Mouse (Mus musculus) CD4-positive, CD25-positive, alpha-beta regulatory T cell, adult 2 months (primary cell): ENCODE measurements around the gene Alyref.

Source experiments
- DNase-seq: peaks from one replicate; pipeline ENCODE4 v3.0.0-alpha.2; 2012; ENCODE audit warnings: low read depth, low spot score

Alyref gene

DNA sequence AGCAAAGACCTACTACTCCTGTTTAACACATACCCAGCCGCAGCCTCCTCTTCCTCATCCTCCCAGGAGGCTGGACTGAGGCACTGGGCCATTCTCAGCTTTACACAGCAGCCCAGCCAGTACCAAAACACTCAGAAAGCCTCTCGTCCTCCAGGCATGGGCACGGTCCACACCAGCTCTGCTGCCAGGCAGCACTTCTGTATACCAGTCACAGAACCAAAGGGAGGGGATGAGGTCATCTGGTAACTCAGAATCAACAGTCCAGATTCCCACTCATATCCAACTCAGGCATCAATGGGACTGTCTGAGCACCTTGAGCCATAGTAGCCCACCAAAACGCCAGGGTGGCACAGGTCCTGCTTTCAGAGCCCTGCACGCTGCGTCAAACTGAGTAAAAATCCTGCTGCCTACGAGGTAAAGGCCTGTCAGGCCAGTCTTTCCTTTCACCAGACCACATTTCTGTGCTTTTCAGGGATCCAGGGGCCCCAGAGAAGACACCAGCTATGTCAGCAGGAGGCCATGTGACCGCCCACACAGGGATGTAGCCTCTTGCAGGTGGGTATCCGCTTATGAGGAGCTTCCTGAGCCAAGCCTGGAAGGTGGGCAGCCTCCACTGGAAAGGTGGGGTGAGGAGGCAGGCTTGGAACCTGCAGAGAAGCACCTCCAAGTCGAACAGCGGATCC lies 28.8 kb upstream of the Alyref start:
- no peak for DNase-seq

DNA sequence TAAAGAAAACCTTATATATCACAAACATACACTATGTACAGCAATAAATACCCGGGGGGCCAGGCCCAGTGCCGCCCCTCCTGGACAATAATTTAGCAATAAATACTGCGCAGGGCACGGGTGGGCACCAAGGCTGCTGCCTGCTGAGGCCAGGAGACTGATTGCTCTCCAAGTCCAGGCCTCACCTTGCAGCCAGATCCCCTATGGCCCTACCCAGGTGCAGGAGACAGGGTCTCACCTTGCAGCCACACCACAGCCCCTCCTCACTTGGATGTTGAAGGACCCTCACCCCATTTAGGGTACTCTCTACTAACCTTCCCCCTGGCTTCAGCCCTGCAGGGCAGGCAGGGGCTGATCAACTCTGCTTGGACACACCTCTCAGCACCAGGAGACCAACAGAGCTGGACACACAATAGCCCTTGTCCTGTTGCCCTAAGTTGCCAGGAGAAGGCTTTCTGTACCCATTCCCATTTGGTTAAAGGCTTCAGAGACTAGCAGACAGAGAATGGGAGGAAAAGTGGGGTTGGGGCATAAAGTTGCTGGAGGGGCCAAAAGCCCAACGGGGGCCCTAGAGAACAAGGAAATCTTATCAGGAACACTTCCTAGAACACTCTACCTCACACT lies 27.1 kb upstream of the Alyref start, which contains the start of gene Sirt7:
Sirt7 (minus strand) TSS at position 89 of the 624 bp plus-strand sequence.
- DNase-seq, result no peak

DNA sequence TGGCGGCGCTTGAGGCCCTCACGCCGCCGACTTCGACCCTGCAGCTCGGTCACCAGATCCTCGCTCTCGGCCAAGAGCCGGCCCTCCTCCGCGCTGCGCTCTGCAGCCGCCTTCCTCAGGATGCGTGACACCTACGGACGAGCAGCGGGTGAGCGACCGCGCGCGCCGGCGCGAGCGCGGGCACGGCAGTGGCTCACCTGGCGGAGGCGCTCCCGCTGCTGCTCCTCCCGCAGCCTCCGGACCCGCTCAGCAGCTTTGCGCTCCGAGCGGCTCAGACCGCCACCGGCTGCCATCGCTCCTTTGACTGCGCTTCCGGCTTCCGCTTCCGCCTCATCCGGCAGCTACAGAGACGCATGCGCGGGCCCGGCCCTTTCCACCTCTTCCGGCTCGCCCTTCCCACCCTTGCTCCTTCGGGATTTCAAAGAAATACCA lies 26.5 kb upstream of the Alyref start:
- DNase-seq, result peak; percentile 91

DNA sequence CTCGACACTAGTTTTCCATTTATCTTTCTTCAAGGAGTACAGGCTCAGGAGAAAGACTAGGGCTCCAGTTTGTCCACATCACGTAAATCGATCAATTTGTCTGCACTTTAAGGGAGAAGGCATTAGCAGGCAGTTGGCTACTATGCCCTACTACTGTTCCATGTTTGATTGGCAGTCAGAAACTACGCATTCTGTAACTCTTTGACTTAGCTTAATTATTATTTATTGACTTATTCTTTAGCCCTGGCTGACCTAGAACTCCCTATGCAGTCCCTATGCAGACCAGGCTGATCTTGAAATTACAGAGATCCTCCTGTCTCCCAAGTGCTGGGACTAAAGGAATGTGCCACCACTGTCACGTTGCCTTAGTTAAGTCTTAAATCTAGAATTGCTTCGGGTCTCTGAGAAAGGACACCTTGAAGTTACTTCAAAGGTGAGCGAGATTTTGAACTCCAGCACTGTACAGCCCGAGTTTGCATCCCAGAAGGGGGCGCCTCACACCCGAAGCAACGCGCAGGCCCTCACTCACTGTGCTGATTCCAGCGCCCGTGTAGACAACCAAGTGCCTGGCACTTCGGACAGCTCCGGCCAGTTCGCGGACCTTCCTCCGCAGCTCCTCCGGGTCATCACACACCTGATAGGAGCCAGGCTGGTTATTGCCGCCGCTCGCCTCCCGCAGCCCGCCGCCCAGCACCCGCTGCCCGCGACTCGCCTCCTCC lies 26.0 kb upstream of the Alyref start:
- peak; percentile 85 for DNase-seq

DNA sequence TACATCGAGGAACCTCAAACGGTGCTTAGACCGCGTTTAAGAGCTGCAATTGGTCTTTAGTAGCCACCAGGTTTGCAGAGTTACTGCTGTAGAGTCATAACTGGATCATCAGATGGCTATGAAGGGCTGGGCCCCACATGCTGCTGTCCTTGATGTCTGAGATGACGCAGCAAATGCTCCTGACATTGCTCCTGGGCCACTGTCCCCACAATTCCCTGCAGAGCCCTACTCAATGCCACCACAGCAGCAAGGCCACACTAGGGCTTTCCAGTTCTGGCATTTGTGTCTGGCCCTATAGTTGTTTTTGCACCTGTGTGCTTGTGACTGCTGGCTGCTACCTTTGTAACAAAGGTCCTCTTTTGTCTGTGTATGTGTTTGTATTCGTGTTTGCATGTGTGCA lies 24.6 kb upstream of the Alyref start:
- no peak for DNase-seq

DNA sequence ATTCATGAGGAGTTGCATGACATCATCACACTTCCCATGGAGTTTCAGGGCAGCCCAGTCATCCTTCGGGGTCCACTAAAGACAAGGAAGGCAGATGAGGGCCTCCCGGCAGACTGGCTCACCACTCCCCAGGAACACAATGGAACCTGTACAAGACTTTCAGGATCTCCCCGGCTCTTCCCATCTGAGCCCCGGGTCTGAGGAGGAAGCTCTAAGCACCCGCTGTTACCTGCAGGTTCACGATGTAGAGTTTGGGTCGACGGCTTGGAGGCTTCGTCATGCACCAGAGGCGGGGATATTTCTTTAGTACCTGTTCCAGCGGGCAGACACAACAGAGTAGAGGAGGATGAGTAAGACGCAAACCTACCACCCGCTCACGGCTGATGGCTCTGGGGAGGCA lies 22.0 kb upstream of the Alyref start:
- DNase-seq, result no peak

DNA sequence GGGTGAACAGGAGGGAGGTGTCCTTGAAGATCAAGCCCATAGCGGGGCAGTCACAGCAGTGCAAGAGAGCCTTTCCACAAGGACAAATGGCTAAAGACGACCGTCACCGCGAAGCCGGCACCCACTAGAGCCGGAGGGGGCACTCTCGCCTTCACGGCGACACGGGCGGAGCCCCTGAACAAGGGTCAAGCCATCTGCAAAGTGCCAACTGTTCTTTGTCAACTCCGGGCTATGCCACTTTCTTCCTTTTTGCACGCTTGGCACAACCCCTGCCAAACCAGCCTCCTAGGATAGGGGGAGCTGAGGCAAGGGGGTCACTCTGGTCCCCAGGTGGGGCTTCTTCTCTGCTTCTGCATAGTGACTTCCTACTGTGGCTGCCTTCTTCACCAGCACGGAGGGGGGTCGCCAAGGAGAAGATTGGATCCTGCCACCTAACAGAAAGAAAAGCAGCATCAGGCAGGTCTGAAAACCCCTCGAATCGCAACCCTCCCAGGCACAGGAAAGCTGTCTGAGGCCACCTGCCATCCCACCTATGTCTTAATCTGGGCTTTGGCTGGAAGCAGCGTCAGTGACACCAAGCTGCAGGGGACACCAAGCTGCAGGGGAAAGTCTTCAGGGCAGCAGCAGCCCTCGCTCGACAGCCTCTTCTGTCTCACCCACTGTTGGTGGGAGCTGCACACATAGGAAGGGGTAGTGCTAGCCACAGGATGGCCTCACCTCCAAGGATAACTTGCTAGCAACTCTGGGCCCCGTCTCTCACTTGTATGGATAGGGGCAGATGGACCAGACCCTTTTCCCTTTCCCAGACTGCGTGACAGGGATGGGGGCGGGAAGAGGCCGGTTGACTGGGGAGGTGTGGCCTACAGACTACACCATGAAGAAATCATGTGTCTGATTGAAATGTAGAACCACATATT lies 20.7 kb upstream of the Alyref start:
- no peak for DNase-seq

DNA sequence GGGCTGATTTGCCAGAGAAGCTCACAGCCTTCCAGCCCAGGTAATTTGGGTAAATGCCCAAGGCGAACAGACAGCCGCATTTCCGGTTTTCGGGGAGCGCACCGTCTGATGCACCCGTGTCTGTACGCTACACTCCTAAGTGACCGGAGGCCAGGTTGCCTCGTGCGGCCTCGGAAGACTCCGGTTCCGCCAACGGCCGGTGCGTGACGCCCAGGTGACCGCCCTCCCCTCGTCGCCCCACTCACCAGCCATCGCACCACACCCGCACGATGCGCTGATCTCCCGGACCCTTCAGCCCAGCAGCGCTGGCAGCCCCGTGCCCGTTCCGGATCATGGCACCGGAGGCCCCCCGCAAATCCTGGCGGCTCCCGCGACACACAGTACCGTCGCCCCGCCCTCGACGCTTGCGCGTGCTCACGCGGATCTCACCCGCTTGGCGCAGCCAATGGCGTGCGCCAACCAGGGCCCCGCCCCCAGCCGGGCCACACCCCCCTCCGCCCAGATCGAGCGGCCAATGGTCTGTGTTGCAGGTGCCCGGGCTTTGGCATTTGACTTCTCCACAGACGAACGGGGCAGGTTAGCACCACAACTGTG lies 19.5 kb upstream of the Alyref start, which contains the start of gene Pcyt2:
Pcyt2 (minus strand) TSS at position 418 of the 594 bp plus-strand sequence.
- DNase-seq, result peak; percentile 95

DNA sequence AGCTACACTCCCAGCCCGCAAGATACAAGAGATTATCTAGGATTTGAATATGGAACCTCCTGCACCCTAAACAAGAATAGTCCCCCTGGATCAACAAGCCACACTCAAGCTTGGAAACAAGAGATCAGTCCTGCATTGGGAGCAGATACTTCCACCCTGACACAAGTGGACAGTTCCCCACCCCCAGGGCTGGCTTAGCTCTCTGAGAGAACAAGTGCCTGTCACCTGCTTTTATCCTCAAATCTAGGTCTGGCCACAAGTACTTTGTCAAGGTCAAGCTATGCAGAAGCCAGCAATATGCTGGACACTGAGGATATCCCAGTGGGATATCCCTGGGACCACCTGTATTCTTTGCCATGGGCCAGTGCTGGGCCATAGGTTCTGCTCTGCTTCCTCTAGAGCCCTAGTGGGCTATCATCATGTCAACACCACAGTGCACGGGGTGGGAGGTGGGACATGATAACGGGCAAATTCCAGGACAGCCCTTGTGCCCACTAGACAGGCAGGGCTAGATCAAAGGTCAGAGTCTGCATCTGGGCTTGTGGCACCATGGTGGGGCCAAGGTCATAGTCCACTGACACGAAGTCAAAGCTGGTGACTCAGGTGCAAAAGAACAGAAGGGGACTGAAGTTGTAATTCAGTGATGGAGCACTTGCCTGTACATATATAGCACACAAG lies 18.6 kb upstream of the Alyref start:
- no peak for DNase-seq

DNA sequence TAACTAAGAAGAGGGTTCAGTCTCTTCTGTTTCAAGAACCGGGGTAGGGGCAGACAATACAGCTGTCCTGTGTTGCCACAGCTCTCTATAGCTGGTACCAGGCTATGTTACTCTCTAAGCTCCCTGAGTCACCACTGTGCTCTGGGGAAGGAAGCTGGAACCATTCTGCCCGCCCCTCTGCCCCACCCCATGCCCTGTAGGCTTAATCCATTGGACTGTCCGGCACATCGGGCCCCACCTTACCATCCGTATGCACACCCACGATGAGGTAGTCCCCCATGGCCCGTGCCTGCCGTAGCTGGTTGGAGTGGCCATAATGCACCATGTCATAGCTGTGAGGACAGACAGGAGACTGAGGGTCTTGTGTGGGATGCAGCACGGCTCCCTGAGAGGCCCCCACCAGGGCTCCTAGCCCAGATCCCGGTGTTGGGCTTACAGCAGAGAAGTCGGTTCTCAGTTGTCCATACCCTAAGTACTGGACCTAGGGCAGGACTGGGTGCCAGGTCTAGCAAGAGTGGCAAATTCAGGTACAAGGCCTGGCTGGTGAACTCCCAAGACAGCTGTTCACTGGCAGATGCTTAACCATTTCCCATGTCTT lies 17.5 kb upstream of the Alyref start:
- no peak for DNase-seq

DNA sequence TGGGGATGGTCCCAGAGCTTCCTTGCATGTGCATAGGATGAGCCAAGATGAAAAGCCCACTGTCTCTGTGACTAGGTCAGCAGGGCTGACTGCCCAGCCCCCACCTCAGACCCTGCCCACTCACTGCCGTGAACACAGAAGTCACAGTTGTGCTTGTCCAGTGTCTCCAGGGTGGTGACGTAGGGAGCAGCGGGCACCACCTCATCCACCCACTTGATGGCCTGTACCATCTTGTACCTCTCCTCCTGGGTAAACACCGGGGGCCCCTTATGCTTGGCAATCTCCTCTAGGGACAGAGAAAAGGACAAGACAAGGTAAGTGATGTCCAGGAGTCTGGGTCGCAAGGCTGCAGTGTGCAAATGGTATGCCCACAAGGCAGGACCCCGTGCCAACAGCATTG lies 17.0 kb upstream of the Alyref start:
- no peak for DNase-seq

DNA sequence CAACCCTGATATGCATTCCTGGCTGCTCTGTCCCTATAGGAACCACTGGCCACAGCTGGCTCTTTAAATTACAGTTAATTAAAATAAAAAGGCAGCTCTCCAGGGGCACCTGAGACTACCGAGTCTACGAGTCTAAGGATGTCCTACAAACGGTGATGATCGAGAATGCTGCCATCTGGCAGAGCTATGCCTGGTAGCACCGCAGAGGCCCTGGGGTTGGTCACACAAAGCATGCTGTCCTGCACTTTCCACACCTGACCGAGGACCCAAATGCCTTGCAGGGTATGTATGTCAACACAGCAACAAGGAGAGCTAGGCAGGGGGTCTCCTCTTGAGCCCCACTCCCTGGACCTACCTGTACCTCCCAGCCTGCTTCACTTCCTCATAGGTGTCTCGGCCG lies 15.8 kb upstream of the Alyref start:
- DNase-seq, result no peak

DNA sequence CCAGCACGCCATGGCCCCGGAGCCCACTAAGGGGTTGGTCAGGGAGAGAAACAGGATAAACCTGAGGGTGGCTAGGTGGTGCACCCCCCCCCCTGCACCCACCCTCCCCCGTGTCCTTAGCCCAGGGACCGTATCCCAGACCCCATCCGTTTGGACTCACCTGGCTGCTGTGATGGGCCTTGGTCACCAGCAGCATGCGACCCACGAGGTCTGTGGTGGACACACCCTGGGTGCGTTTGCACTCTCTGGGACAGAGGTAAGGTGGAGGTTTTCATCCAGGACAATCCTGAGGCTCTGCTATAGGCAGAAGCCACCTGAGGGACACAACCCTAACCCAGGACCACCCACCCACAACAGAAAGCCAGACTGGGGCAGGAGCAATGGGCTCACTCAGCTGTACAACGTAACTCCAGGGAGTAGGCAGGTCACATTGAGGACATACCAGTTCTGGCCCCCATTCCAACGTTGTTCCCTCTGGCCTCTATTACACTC lies 15.4 kb upstream of the Alyref start:
- no peak for DNase-seq

DNA sequence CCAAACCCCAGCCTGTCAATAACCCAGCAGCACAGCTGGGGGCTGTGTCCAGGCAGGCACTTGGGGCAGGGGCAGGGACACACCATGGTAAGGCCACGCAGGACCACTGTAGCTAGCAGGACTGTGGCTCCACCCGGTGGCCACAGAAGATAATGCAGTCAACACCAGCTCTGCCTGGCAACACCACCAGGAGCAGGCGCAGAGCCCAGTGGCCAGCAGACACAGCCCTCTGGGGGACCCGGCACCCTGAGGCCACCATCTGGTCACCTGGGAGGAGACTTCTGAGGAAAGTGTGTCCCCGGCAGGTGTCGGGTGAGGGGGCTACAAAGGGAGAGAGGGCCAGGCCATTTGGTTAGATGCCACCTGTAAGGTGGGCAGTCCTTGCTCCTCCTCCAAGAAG lies 14.6 kb upstream of the Alyref start:
- DNase-seq, result peak; percentile 87

DNA sequence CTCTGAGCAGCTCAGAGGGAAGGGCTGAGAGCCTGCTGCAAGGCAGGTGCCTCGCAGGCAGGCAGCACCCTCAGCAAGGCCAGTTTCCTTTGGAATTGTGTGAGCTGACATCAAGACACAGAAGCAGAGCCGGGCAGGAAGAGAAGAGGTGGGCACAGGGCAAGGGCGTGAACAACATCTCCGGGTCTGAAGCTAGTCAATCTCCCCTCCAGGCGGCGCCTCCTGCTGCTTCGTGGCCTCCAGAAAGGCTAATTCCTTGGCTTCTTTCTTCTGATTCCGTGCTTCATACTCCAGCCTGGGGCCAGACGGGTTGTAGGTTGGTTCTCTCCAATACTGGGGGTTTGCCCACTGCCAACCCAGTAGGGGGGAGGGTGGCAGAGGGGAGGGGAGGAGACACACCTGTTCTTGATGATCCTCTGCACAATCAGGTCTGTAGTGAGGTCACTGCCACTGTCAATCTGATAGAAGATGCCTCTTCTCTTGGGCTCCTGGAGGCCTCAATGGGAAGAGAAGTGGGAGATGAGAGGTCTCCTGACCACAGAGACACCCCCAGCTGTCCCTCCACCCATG lies 12.4 kb upstream of the Alyref start:
- no peak for DNase-seq

DNA sequence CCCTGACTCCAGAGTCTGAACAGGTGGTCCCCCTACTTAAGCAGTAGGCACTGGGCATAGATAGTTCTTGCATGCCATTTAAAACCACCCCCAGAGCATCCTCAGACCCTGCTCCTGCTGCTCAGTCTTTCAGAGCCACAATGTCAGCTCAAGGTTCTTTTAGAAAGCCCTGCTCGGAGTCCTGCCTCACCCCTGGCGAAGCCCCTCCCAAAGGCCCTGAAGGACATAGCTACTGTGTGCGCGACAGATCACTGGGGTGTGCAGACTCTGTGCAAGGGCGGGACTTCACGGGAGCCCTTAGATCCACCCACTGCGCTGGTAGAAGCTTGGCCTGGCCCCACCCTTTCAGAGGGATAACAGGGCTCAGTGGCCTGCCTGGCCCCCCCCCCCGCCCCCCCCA lies 11.1 kb upstream of the Alyref start:
- no peak for DNase-seq

DNA sequence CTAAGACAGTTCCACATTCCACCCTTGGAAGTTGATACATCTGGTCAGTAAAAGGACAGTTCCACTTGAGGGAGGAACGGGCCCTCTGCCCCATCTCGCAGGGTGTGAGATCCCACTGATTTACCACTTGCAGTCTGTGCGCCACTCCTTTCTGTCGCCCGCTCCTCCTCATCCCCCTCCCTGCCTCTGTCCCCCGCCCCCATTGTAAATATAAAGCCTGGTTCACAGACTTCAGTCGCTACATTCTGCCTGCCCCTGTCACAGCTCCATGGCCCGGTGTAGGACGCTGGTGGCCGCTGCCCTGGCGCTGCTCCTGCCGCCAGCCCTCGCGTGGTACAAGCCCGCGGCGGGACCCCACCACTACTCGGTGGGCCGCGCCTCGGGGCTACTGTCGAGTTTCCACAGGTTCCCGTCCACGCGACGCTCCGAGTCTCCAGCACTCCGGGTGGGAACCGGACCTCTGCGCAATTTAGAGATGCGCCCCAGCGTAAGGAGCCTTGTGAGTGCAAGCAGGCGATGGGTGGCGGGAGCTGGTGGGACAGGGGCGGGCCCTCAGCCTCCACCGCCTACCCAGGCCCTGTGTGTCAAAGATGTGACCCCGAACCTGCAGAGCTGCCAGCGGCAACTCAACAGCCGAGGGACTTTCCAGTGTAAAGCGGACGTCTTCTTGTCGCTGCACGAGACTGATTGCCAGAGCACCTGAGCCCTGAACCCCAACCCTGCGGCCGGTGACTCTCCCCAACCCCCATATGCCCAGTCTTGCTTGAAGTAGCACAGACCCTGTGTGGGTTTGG lies 10.3 kb upstream of the Alyref start, which contains the start of gene Npb:
Npb (plus strand) TSS at position 237 of the 794 bp plus-strand sequence.
- DNase-seq, result no peak

DNA sequence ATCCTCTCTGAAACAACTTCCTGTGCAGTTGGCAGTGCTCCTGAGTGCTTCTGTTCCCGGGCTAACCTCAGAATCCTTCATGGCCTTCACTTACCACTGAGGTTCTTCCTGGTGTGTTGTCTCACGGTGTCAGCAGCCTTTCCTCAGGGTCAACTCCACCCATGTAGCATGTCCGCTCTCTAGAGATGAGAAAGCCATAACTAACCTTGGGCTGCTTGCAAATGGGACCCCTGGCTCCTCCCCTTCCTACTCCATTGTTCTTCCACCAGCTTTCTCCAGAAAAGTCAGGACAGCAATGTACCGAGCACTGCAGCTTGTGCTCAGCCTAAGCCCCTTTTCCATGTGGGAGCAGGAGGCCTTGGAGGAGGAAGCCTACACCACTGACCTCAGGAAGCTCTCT lies 8.6 kb upstream of the Alyref start:
- no peak for DNase-seq

DNA sequence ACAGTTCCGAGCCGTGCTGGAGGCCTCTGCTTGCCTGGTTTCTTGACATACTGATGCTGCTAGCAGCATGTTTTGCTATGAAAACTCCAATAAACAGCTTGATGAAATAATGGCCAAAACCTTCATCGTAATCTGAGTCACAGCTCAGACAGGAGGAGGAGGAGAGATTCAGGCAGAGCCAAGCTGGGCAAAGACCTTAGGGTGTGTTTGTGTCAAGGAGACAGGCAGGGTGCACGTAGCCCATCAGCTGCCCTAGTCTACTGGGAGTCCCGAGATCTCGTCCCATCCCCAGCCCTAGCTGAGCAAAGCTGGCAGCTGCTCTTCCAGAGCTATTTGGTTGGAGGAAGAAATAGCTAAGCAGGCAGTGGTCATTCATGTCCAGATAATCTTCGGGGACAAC lies 7.5 kb upstream of the Alyref start:
- DNase-seq, result no peak
